In genomic region chr9:56552766-56553165, GRCm38 (mm10) we compare ENCODE assay signal across 9 mouse cellular contexts.
DNase-seq lines count a peak whose midpoint lies in the region; ATAC-seq and TF ChIP-seq lines count a peak whose summit lies in the region.
"Had no signal": no experiment of that assay in that cellular context is flagged by ENCODE, and none has a peak within 500 bp of the region (broad histone marks: within the 10 kb centered on the region; RNA-seq: fewer than 3 reads in every experiment).

No protein-coding gene starts in this region.

- no peaks in the 10 kb centered on the region for H3K79me2 ChIP-seq in CH12.LX (replicated peaks; ENCODE audit: control insufficient read depth, extremely low read depth, insufficient read depth, poor library complexity, severe bottlenecking)

- dilution Hi-C loops in CH12.LX (cut with MboI; ENCODE audit: extremely low pct_ligation_motif_present, extremely low pct_unique_long_range_greater_than_20kb, low sequenced_read_pairs), result no loop called here

- TF ChIP-seq EP300 in CH12.LX (IDR thresholded peaks at IDR 0.05; ENCODE audit: low read length), result no peak

- no peaks in the 10 kb centered on the region for H3K36me3 ChIP-seq in CH12.LX (replicated peaks in 1 of 2; ENCODE audit: control insufficient read depth in 1 of 2, insufficient read depth in 1 of 2, low read length in 1 of 2)
- H3K36me3 ChIP-seq in forebrain, embryonic 16.5 days (ENCODE audit: control insufficient read depth, insufficient read depth), result no peaks in the 10 kb centered on the region
- no peaks in the 10 kb centered on the region for H3K36me3 ChIP-seq in lung, embryonic 15.5 days
- H3K36me3 ChIP-seq in thymus, adult 2 months (ENCODE audit: control insufficient read depth, insufficient read depth, low read length), result no peaks in the 10 kb centered on the region

- peaks cover 26 to 46% of the 10 kb centered on the region in 2 experiments for H3K4me1 ChIP-seq in CH12.LX (ENCODE audit: control insufficient read depth in 1 of 2, insufficient read depth in 2 of 2)
- H3K4me1 ChIP-seq in forebrain, embryonic 16.5 days (replicated peaks; ENCODE audit: control insufficient read depth, insufficient read depth, low read length), result peaks cover 10% of the 10 kb centered on the region
- H3K4me1 ChIP-seq in lung, embryonic 15.5 days, result peaks cover 9% of the 10 kb centered on the region
- peaks cover 13% of the 10 kb centered on the region for H3K4me1 ChIP-seq in olfactory bulb, adult 2 months (ENCODE audit: control insufficient read depth, insufficient read depth, low read length)
- H3K4me1 ChIP-seq in thymus, adult 2 months (replicated peaks; ENCODE audit: control insufficient read depth, insufficient read depth, low read length), result peaks cover 9% of the 10 kb centered on the region

- ATAC-seq in cerebellum, adult (ENCODE audit: insufficient number of reproducible peaks, low FRiP score, low TSS enrichment), result peak; percentile 57
- ATAC-seq in forebrain, embryonic 16.5 days, result peak; percentile 76
- ATAC-seq in lung, embryonic 15.5 days (ENCODE audit: borderline replicate concordance, extremely low read depth, low FRiP score, low TSS enrichment), result peak; percentile 87

- H3K27ac ChIP-seq in CH12.LX (ENCODE audit: insufficient read depth, low read depth), result no peak overlapping the region
- H3K27ac ChIP-seq in forebrain, embryonic 16.5 days (ENCODE audit: low read length), result no peak overlapping the region
- H3K27ac ChIP-seq in lung, embryonic 15.5 days, result peak overlapping the region; percentile 46; the same call in 1 of the 2 replicates
- H3K27ac ChIP-seq in olfactory bulb, adult 2 months (ENCODE audit: insufficient read depth, low read depth, low read length), result no peak overlapping the region
- no peak overlapping the region for H3K27ac ChIP-seq in thymus, adult 2 months (ENCODE audit: control insufficient read depth, insufficient read depth, low read length)

- DNase-seq in CH12.LX (ENCODE audit: extremely low read depth), result peak; percentile 74
- DNase-seq in heart, postnatal 36 days, result peak; percentile 87 to 89
- DNase-seq in layer of hippocampus, adult 8-10 months (ENCODE audit: low spot score in 2 of 2), result peak; percentile 50 to 78
- DNase-seq in thymus, adult 2 months, result peak; percentile 81

- in situ Hi-C loops in CH12.LX (cut with MboI; ENCODE audit: low pct_ligation_motif_present, low pct_unique_long_range_greater_than_20kb, low sequenced_read_pairs), result loop anchor here (5.0 kb wide), 1 partner anchor 340 kb away; no protein-coding TSS in a partner anchor

- H3K4me2 ChIP-seq in CH12.LX (ENCODE audit: insufficient read depth, low read depth, poor library complexity, severe bottlenecking), result no peak overlapping the region
- H3K4me2 ChIP-seq in forebrain, embryonic 16.5 days (ENCODE audit: low read length), result no peak overlapping the region
- no peak overlapping the region for H3K4me2 ChIP-seq in lung, embryonic 15.5 days

- no peak for TF ChIP-seq POLR2A in CH12.LX (IDR thresholded peaks at IDR 0.05; ENCODE audit: low read depth, low read length)
- no peak for TF ChIP-seq POLR2A in olfactory bulb, adult 2 months (IDR thresholded peaks at IDR 0.05; ENCODE audit: insufficient read depth, low read depth, low read length)
- no peak for TF ChIP-seq POLR2A in thymus, adult 2 months (IDR thresholded peaks at IDR 0.05; ENCODE audit: control insufficient read depth, extremely low read depth, insufficient read depth, low read length, poor library complexity)

- intact Hi-C loops in heart, postnatal 36 days (cut with DNase I), result loop anchor here (1.0 to 10.0 kb wide), 8 partner anchors 36 to 528 kb away; no protein-coding TSS in a partner anchor

- TF ChIP-seq CTCF in CH12.LX (conservative IDR thresholded peaks at IDR 0.05 in 1 of 2, IDR thresholded peaks at IDR 0.05 in 1 of 2; ENCODE audit: low read depth in 2 of 2, low read length in 2 of 2), result peak; percentile 56 to 97
- TF ChIP-seq CTCF in olfactory bulb, adult 2 months (IDR thresholded peaks at IDR 0.05; ENCODE audit: insufficient read depth, low read depth, low read length), result peak; percentile 55; the same call in 1 of the 2 replicates
- peak; percentile 87 for TF ChIP-seq CTCF in thymus, adult 2 months (IDR thresholded peaks at IDR 0.05; ENCODE audit: borderline replicate concordance, control insufficient read depth, extremely low read depth, insufficient read depth, low read length, poor library complexity)

- no peak overlapping the region for H3K4me3 ChIP-seq in CH12.LX (replicated peaks in 1 of 3; ENCODE audit: low read depth in 2 of 3, low read length in 2 of 3, poor library complexity in 1 of 3)
- H3K4me3 ChIP-seq in forebrain, embryonic 16.5 days (replicated peaks; ENCODE audit: low read length), result no peak overlapping the region
- no peak overlapping the region for H3K4me3 ChIP-seq in lung, embryonic 15.5 days
- H3K4me3 ChIP-seq in olfactory bulb, adult 2 months (ENCODE audit: insufficient read depth, low read depth, low read length), result no peak overlapping the region
- H3K4me3 ChIP-seq in thymus, adult 2 months (ENCODE audit: control insufficient read depth, insufficient read depth, low read length), result no peak overlapping the region
- H3K4me3 ChIP-seq: erythroblast, embryonic 14.5 days had no signal

- no peaks in the 10 kb centered on the region for H3K9me3 ChIP-seq in CH12.LX (replicated peaks; ENCODE audit: low read length)
- H3K9me3 ChIP-seq in forebrain, embryonic 16.5 days (ENCODE audit: control insufficient read depth, low read length), result no peaks in the 10 kb centered on the region
- no peaks in the 10 kb centered on the region for H3K9me3 ChIP-seq in lung, embryonic 15.5 days

- no peak overlapping the region for H3K9ac ChIP-seq in CH12.LX (ENCODE audit: insufficient read depth, low read depth)
- no peak overlapping the region for H3K9ac ChIP-seq in forebrain, embryonic 16.5 days (replicated peaks; ENCODE audit: low read depth, low read length)
- no peak overlapping the region for H3K9ac ChIP-seq in lung, embryonic 15.5 days

- peak; percentile 99 for TF ChIP-seq RAD21 in CH12.LX (IDR thresholded peaks at IDR 0.05; ENCODE audit: low read depth, low read length)

- 17% methylated on average over 1 of the region's 1 CpGs for WGBS in forebrain, embryonic 16.5 days
- WGBS in lung, embryonic 15.5 days, result 11% methylated on average over 1 of the region's 1 CpGs
- WGBS in olfactory bulb, adult 2 months, result 21% methylated on average over 1 of the region's 1 CpGs
- 4% methylated on average over 1 of the region's 1 CpGs for WGBS in thymus, adult 2 months

- H3K27me3 ChIP-seq in CH12.LX (replicated peaks), result peaks cover 5% of the 10 kb centered on the region
- no peaks in the 10 kb centered on the region for H3K27me3 ChIP-seq in forebrain, embryonic 16.5 days (replicated peaks; ENCODE audit: control insufficient read depth, insufficient read depth, low read length)
- no peaks in the 10 kb centered on the region for H3K27me3 ChIP-seq in lung, embryonic 15.5 days
- H3K27me3 ChIP-seq in thymus, adult 2 months (ENCODE audit: control insufficient read depth, insufficient read depth, low read length), result no peaks in the 10 kb centered on the region

TF ChIP-seq in CH12.LX, 34 proteins besides CTCF, POLR2A, EP300 and RAD21:
- TF ChIP-seq MAX (IDR thresholded peaks at IDR 0.05; ENCODE audit: low read length), result no peak
- TF ChIP-seq ZNF384 (IDR thresholded peaks at IDR 0.05; ENCODE audit: low read depth, low read length), result no peak
- no peak for TF ChIP-seq MXI1 (IDR thresholded peaks at IDR 0.05; ENCODE audit: low read depth, low read length)
- no peak for TF ChIP-seq CHD2 (IDR thresholded peaks at IDR 0.05; ENCODE audit: low read length)
- TF ChIP-seq NELFE (IDR thresholded peaks at IDR 0.05; ENCODE audit: low read depth, low read length), result peak; percentile 25; the same call in 1 of the 2 replicates
- peak; percentile 49; the same call in 1 of the 2 replicates for TF ChIP-seq MEF2A (IDR thresholded peaks at IDR 0.05; ENCODE audit: borderline replicate concordance, low read depth, low read length)
- no peak for TF ChIP-seq MYC (IDR thresholded peaks at IDR 0.05; ENCODE audit: low read depth, low read length)
- no peak for TF ChIP-seq USF1 (IDR thresholded peaks at IDR 0.05; ENCODE audit: low read depth, low read length)
- peak; percentile 47; the same call in 1 of the 2 replicates for TF ChIP-seq NRF1 (IDR thresholded peaks at IDR 0.05; ENCODE audit: low read depth, low read length)
- peak; percentile 96 for TF ChIP-seq SMC3 (IDR thresholded peaks at IDR 0.05; ENCODE audit: low read depth, low read length)
- no peak for TF ChIP-seq JUN (IDR thresholded peaks at IDR 0.05; ENCODE audit: insufficient read depth, low read depth, low read length)
- no peak for TF ChIP-seq JUND (conservative IDR thresholded peaks at IDR 0.05; ENCODE audit: low read depth, low read length)
- peak; percentile 41; the same call in 1 of the 2 replicates for TF ChIP-seq SIN3A (IDR thresholded peaks at IDR 0.05; ENCODE audit: low read length)
- peak; percentile 79 for TF ChIP-seq ZC3H11A (IDR thresholded peaks at IDR 0.05; ENCODE audit: low read depth, low read length)
- peak; percentile 44; the same call in 1 of the 2 replicates for TF ChIP-seq ELF1 (IDR thresholded peaks at IDR 0.05; ENCODE audit: low read depth, low read length)
- TF ChIP-seq BHLHE40 (IDR thresholded peaks at IDR 0.05; ENCODE audit: low read depth, low read length), result 0 out of 2 replicates have a peak, but pooled peaks have one; percentile 25
